Mouse (Mus musculus): ENCODE measurements around the gene Actr2. TPM values are rescaled to one million over a fixed set of nuclear protein-coding genes. Genes with fewer than 3 reads are reported as not detected.

Actr2 gene
- polyA plus RNA-seq, 1 experiment = 60.4 TPM

GRCm38 (mm10) chr11:20022462-20022861 is 90.3 kb downstream of the Actr2 start:
- no peak overlapping the region for H3K4me3 ChIP-seq (ENCODE audit: insufficient read depth, low read depth, low read length)
- H3K27ac ChIP-seq (replicated peaks; ENCODE audit: low read depth, low read length) = no peak overlapping the region
- H3K4me1 ChIP-seq (ENCODE audit: control insufficient read depth, insufficient read depth, insufficient read length, low read length) = no peaks in the 10 kb centered on the region

- H3K27ac ChIP-seq (replicated peaks; ENCODE audit: low read depth, low read length) = no peak overlapping the region
- H3K4me1 ChIP-seq (ENCODE audit: control insufficient read depth, insufficient read depth, insufficient read length, low read length) = no peaks in the 10 kb centered on the region
- no peak overlapping the region for H3K4me3 ChIP-seq (ENCODE audit: insufficient read depth, low read depth, low read length)
Measured at GRCm38 (mm10) chr11:20020720-20021119, 92.0 kb downstream of the Actr2 start.

GRCm38 (mm10) chr11:20018905-20019304 is 93.8 kb downstream of the Actr2 start:
- Histone ChIP-seq H3K4me1 (ENCODE audit: control insufficient read depth, insufficient read depth, insufficient read length, low read length) (no peaks in the 10 kb centered on the region), H3K27ac (replicated peaks; ENCODE audit: low read depth, low read length) (no peak overlapping the region), H3K4me3 (ENCODE audit: insufficient read depth, low read depth, low read length) (no peak overlapping the region)

GRCm38 (mm10) chr11:20017937-20018336 is 94.8 kb downstream of the Actr2 start:
- Histone ChIP-seq H3K4me1 (ENCODE audit: control insufficient read depth, insufficient read depth, insufficient read length, low read length) (peaks cover 7% of the 10 kb centered on the region; the same call in 1 of the 2 replicates), H3K27ac (replicated peaks; ENCODE audit: low read depth, low read length) (no peak overlapping the region), H3K4me3 (ENCODE audit: insufficient read depth, low read depth, low read length) (no peak overlapping the region)

- Histone ChIP-seq H3K27ac (replicated peaks; ENCODE audit: low read depth, low read length) (no peak overlapping the region), H3K4me1 (ENCODE audit: control insufficient read depth, insufficient read depth, insufficient read length, low read length) (peaks cover 29% of the 10 kb centered on the region), H3K4me3 (ENCODE audit: insufficient read depth, low read depth, low read length) (no peak overlapping the region)
Measured at GRCm38 (mm10) chr11:20013366-20013765, 99.3 kb downstream of the Actr2 start.

Other genes starting within 250 kb of the Actr2 start
- 8.4 and 10.2 TPM in 2 replicates for gene Spred2, start 188.5 kb downstream of the Actr2 start, polyA plus RNA-seq (2012; ENCODE audit: insufficient read depth, insufficient read length, missing spikeins)
- 180 and 204 TPM in 2 replicates for gene Rab1a, start 88.5 kb upstream of the Actr2 start, polyA plus RNA-seq (2012; ENCODE audit: insufficient read depth, insufficient read length, missing spikeins)
- 12.9 and 14.2 TPM in 2 replicates for gene Cep68, start 136.5 kb upstream of the Actr2 start, polyA plus RNA-seq (2012; ENCODE audit: insufficient read depth, insufficient read length, missing spikeins)
- gene Slc1a4, start 219.8 kb upstream of the Actr2 start, polyA plus RNA-seq (2012; ENCODE audit: insufficient read depth, insufficient read length, missing spikeins) = 0.63 and 0.88 TPM in 2 replicates